Mouse (Mus musculus) liver, embryonic 11.5 days (tissue): ENCODE results near the gene Timm17a. TPM values are rescaled to one million over a fixed set of nuclear protein-coding genes. Genes with fewer than 3 reads are reported as not detected.

ENCODE experiments used
- ATAC-seq: fragments of 200-750 bp; cut with Nextera tagmentation; replicated peaks from 2 replicates; pipeline ENCODE4 v1.8.0; 2017; ENCODE audit warnings: moderate number of reproducible peaks, mild to moderate bottlenecking, moderate TSS enrichment, moderate library complexity; ENCODE audit not compliant: low FRiP score
- DNase-seq: peaks from one replicate; pipeline ENCODE4 v3.0.0-alpha.2; 2017; ENCODE audit warnings: low spot score
- H3K27ac ChIP-seq: fragments of 300-500 bp; sonication (generic); 2 replicates; pipeline ENCODE4 v1.5.1; 2014; ENCODE audit warnings: mild to moderate bottlenecking, low read depth, low read length, control low read depth
- H3K27me3 ChIP-seq: fragments of 300-500 bp; sonication (generic); replicated peaks from 2 replicates; pipeline ENCODE4 v1.6.1; 2014; ENCODE audit warnings: low read length, mixed read lengths; ENCODE audit not compliant: control insufficient read depth, insufficient read depth
- H3K36me3 ChIP-seq: fragments of 300-500 bp; sonication (generic); 2 replicates; pipeline ENCODE4 v1.6.1; 2014; ENCODE audit warnings: mild to moderate bottlenecking, low read length, moderate library complexity, mixed read lengths; ENCODE audit not compliant: control insufficient read depth, insufficient read depth
- H3K4me1 ChIP-seq: fragments of 300-500 bp; sonication (generic); replicated peaks from 2 replicates; pipeline ENCODE4 v1.6.1; 2014; ENCODE audit warnings: low read length, mixed read lengths; ENCODE audit not compliant: control insufficient read depth, insufficient read depth
- H3K4me2 ChIP-seq: fragments of 300-500 bp; sonication (generic); 2 replicates; pipeline ENCODE4 v1.6.1; 2014; ENCODE audit warnings: mild to moderate bottlenecking, control low read depth, moderate library complexity
- H3K4me3 ChIP-seq: fragments of 300-500 bp; sonication (generic); 2 replicates; pipeline ENCODE4 v1.5.1; 2014; ENCODE audit warnings: low read depth, low read length, control low read depth
- H3K9ac ChIP-seq: fragments of 300-500 bp; sonication (generic); 2 replicates; pipeline ENCODE4 v1.6.1; 2014; ENCODE audit warnings: low read depth, low read length, control low read depth
- H3K9me3 ChIP-seq: fragments of 300-500 bp; sonication (generic); 2 replicates; pipeline ENCODE4 v1.6.1; 2016; ENCODE audit warnings: low read length, inconsistent platforms, mixed read lengths; ENCODE audit not compliant: control insufficient read depth
- WGBS: fragments of 180-500 bp; shearing (Covaris S2); extraction: QIAGEN DNeasy Blood & Tissue Kit; methylation state at CpG from one replicate; pipeline ENCODE4 v1.1.7; 2014; 5-methylcytosine and 5-hydroxymethylcytosine counted together
- polyA plus RNA-seq: library from polyadenylated mRNA; unstranded; fragments of >200 nt; fragmentation: Nextera tagmentation; extraction: Ambion mirVana; gene quantifications from 2 replicates; pipeline ENCODE4 v1.2.1, GENCODE M21; 2014

Gene Timm17a
- polyA plus RNA-seq, 1 experiment from 2014 or later: 258 TPM

DNA sequence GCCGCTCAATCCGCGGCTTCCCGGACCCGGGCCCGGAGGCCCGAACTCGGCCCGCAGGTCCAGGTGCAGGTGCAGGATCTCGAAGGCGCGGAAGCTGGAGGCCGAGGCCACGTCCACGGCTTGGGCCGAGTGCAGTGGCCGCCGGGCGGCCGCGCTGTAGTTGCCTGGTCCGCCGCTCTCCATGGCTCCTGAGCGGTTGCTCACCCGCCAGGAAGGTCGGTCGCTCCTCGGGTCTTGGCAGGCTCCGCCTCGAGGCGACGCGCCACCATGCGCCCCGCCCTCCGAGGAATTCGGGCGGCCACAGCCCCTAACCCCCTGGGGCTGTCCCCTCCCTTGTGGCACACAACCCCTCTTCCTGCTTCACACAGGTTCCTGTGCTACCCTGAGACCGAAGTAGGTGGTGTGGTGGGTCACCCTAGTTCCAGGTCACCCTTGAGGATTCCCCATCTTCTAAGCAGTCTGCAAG, 29.7 kb downstream of the Timm17a start, which contains the start of gene Rnpep:
TSS of gene Rnpep (minus strand) at position 259 of the 466 bp plus-strand sequence.
- Histone ChIP-seq H3K27me3 (no peaks in the 10 kb centered on the region), H3K4me1 (no peaks in the 10 kb centered on the region), H3K4me2 (peak within 1 kb of the TSS; percentile 96), H3K36me3 (no peaks in the 10 kb centered on the region; the same call in 1 of the 2 replicates), H3K4me3 (peak within 1 kb of the TSS; percentile 65), H3K9ac (peak within 1 kb of the TSS; percentile 75), H3K9me3 (no peaks in the 10 kb centered on the region), H3K27ac (peak within 1 kb of the TSS; percentile 62; the same call in 1 of the 2 replicates)
- DNase-seq (peak; percentile 66), ATAC-seq (peak; percentile 82)
- under 1% methylated on average over 37 of the region's 39 CpGs for WGBS

DNA sequence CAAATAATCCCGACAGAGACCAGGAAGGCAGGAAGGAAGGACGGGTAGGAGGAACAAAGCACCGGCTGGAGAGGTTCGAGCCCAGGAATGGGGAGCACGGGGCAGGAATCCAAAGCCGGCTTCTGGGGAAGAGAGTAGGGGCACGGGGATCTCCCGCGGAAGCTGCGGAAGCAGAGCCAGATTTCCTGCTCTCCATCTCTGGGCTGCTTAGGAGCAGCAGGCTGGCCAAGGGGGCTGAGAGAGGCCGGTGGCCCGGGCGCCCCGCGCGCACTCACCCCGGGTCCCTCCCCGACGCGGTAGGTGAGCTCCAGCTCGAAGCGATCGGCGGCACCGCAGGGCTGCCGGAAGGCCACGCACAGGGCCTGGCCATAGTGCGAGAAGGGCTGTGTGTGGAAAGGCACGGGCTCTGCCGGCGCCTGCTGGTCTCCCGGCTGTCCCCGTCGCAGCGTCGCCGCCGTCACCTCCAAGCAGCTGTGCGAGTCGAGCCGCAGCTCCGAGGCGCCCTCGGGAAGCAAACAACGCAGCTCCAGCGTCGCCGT, 30.2 kb downstream of the Timm17a start:
- Histone ChIP-seq H3K4me1 (no peaks in the 10 kb centered on the region), H3K9ac (peak overlapping the region; percentile 75), H3K4me3 (peak overlapping the region; percentile 65), H3K27ac (peak overlapping the region; percentile 62; the same call in 1 of the 2 replicates), H3K27me3 (no peaks in the 10 kb centered on the region), H3K4me2 (peak overlapping the region; percentile 96), H3K9me3 (no peaks in the 10 kb centered on the region), H3K36me3 (no peaks in the 10 kb centered on the region; the same call in 1 of the 2 replicates)
- ATAC-seq: peak; percentile 77
- WGBS: under 1% methylated on average over 48 of the region's 48 CpGs
- DNase-seq: peak; percentile 70

DNA sequence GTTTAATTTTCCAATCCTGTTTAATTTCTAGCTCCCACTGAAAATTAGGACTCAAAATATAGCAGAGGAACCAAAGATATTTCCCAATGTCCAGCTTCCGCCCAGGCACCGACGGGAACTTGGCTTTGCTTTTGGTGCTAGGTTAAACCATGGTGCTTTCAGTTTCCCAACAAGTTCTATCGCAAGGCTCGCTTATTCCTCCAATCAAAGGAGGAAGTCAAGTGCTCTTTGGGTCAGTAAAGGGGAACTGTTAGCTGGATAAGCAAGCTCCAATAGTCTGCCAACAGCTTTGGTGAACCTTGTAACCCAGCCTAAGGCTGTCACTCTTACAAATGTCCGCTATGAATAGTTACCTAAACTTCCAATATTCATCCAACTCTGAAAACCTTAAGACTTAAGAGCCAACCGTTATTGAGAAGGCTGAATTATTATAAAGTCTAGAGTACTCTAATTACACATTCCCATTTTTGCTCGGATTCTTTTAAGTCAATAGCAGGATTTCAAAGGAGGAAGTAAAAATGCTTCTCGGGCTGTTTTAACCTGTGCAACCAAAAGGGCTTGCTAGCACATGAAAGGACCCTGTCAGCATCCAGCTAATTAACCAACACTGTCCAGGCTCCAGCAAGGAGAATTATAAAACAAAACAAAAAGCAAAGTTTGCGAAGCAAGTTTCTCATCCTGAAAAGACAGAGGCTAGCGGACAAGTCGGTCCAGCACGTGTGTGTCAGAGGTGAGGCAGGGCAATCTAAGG, 30.9 kb downstream of the Timm17a start:
- H3K9ac ChIP-seq: peak overlapping the region; percentile 75
- H3K36me3 ChIP-seq: no peaks in the 10 kb centered on the region; the same call in 1 of the 2 replicates
- H3K4me2 ChIP-seq: peak overlapping the region; percentile 96
- H3K4me3 ChIP-seq: peak overlapping the region; percentile 65
- H3K9me3 ChIP-seq: no peaks in the 10 kb centered on the region
- 0 out of 2 replicates have a peak, but pooled peaks have one; percentile 18 for ATAC-seq
- DNase-seq: no peak
- 22% methylated on average over 13 of the region's 13 CpGs for WGBS
- no peaks in the 10 kb centered on the region for H3K4me1 ChIP-seq
- no peaks in the 10 kb centered on the region for H3K27me3 ChIP-seq
- peak overlapping the region; percentile 62; the same call in 1 of the 2 replicates for H3K27ac ChIP-seq

- no peak for ATAC-seq
- whole genome bisulfite sequencing: 92% methylated on average over 17 of the region's 17 CpGs
- no peak overlapping the region for H3K4me3 ChIP-seq
These were observed 31.7 kb downstream of the Timm17a start for GRCm38 (mm10) chr1:135281841-135282240.

GRCm38 (mm10) chr1:135280646-135281045, 32.9 kb downstream of the Timm17a start:
- Histone ChIP-seq H3K4me1 (no peaks in the 10 kb centered on the region), H3K27ac (no peak overlapping the region), H3K27me3 (no peaks in the 10 kb centered on the region), H3K9me3 (no peaks in the 10 kb centered on the region), H3K4me3 (no peak overlapping the region), H3K36me3 (peaks cover 6% of the 10 kb centered on the region; the same call in 1 of the 2 replicates), H3K9ac (no peak overlapping the region), H3K4me2 (no peak overlapping the region)
- no peak for ATAC-seq
- 87% methylated on average over 9 of the region's 9 CpGs for WGBS
- no peak for DNase-seq

More at GRCm38 (mm10) chr1:135281841-135282240, 31.7 kb downstream of the Timm17a start:
- no peaks in the 10 kb centered on the region for H3K4me1 ChIP-seq
- H3K27ac ChIP-seq: no peak overlapping the region
- DNase-seq: no peak
- no peaks in the 10 kb centered on the region for H3K27me3 ChIP-seq
- peak overlapping the region; percentile 5; the same call in 1 of the 2 replicates for H3K4me2 ChIP-seq
- no peaks in the 10 kb centered on the region for H3K9me3 ChIP-seq
- H3K36me3 ChIP-seq: peaks cover 2% of the 10 kb centered on the region; the same call in 1 of the 2 replicates
- no peak overlapping the region for H3K9ac ChIP-seq

DNA sequence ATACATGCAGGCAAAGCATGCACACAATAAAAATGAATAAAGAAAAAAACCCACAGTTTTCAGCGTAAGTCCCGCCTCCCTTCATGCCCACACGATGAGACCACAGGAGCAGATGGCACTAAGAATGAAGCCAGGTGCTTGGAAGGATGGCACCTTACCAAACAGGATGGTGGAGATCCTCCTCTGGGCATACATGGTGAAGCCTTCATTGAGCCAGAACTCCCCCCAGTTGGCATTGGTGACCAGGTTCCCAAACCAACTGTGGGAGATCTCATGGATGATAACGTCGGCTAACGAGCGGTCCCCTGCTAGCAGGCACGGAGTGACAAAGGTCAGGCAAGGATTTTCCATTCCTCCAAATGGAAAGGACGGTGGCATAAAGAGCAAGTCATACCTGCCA, 42.2 kb downstream of the Timm17a start:
- no peaks in the 10 kb centered on the region for H3K4me1 ChIP-seq
- ATAC-seq: no peak
- H3K4me3 ChIP-seq: no peak overlapping the region
- no peaks in the 10 kb centered on the region for H3K9me3 ChIP-seq
- no peak overlapping the region for H3K27ac ChIP-seq
- peaks cover 7% of the 10 kb centered on the region; the same call in 1 of the 2 replicates for H3K36me3 ChIP-seq
- no peak overlapping the region for H3K4me2 ChIP-seq
- DNase-seq: no peak
- H3K27me3 ChIP-seq: no peaks in the 10 kb centered on the region
- no peak overlapping the region for H3K9ac ChIP-seq
- 86% methylated on average over 9 of the region's 9 CpGs for WGBS

- H3K27me3 ChIP-seq: no peaks in the 10 kb centered on the region
- H3K4me2 ChIP-seq: no peak overlapping the region
- WGBS: 43% methylated on average over 10 of the region's 10 CpGs
These were observed 45.7 kb downstream of the Timm17a start for GRCm38 (mm10) chr1:135267663-135268446.

DNA sequence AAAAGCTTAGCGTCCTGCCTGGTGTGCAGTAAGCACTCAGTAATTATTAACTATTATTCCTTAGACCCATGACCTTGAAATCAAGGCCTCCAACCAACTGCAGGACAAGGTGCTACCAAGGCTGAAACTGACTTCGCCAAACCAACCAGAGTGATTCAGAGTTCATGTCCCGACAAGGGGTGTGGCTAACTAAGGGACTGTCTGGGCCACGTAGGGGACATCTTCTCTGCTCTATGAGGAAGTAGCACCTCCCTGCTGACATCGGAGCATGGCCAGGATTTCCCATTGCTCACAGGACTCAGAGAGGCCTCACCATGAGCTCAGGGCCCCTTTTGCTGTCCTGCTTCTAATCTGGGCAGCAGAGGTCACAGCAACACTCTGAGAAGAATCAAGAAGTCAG, 47.7 kb downstream of the Timm17a start:
- peaks cover 14% of the 10 kb centered on the region for H3K36me3 ChIP-seq
- 62% methylated on average over 5 of the region's 5 CpGs for WGBS
- no peaks in the 10 kb centered on the region for H3K27me3 ChIP-seq
- no peak overlapping the region for H3K4me2 ChIP-seq
- no peak overlapping the region for H3K9ac ChIP-seq
- no peak overlapping the region for H3K4me3 ChIP-seq
- H3K27ac ChIP-seq: no peak overlapping the region
- DNase-seq (no peak), ATAC-seq (no peak)
- no peaks in the 10 kb centered on the region for H3K4me1 ChIP-seq
- H3K9me3 ChIP-seq: no peaks in the 10 kb centered on the region

More at GRCm38 (mm10) chr1:135267663-135268446, 45.7 kb downstream of the Timm17a start:
- Histone ChIP-seq H3K36me3 (peaks cover 15% of the 10 kb centered on the region), H3K4me1 (no peaks in the 10 kb centered on the region), H3K27ac (no peak overlapping the region), H3K4me3 (no peak overlapping the region), H3K9me3 (no peaks in the 10 kb centered on the region), H3K9ac (no peak overlapping the region)
- ATAC-seq: no peak
- no peak for DNase-seq
